Mouse (Mus musculus): Measurements from ENCODE around the gene Rab35.

DNA sequence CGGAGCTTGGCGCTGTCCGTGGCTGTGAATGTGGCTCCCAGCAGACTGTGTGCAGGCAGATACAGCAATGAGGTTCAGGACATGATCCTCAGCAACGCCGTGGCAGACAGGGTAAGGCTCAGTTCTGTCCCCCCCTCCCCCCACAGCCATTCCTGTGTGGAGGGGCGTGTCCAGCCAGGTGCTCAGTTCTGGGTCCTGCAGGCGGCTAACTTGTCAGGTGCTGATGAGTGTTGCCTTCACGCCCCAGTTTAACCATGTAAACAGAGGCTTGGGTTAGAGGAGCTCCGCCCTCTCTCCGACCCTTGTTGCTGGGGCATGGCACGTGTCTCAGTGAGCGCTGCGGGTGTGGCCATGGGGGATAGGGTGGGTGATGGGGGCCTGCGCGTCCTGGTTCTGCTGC, 12.0 kb upstream of the Rab35 start:
- no peak for TF ChIP-seq POLR2A (IDR thresholded peaks at IDR 0.05; ENCODE audit: low read depth, low read length)
- no peak for TF ChIP-seq TBP (conservative IDR thresholded peaks at IDR 0.05; ENCODE audit: low read depth, low read length)
- TF ChIP-seq RCOR1 (conservative IDR thresholded peaks at IDR 0.05; ENCODE audit: low read depth, low read length), result no peak
- TF ChIP-seq RAD21 (IDR thresholded peaks at IDR 0.05; ENCODE audit: low read depth, low read length), result no peak
- no peak for TF ChIP-seq CTCF (conservative IDR thresholded peaks at IDR 0.05 in 1 of 2, IDR thresholded peaks at IDR 0.05 in 1 of 2; ENCODE audit: low read depth in 2 of 2, low read length in 2 of 2)
- TF ChIP-seq ELF1 (IDR thresholded peaks at IDR 0.05; ENCODE audit: low read depth, low read length), result no peak
- no peak for TF ChIP-seq NRF1 (IDR thresholded peaks at IDR 0.05; ENCODE audit: low read depth, low read length)
- no peak for TF ChIP-seq EP300 (IDR thresholded peaks at IDR 0.05; ENCODE audit: low read length)
- no peak for TF ChIP-seq ZMIZ1 (IDR thresholded peaks at IDR 0.05; ENCODE audit: low read depth, low read length)

Measured in CH12.LX (cell line).